Mouse (Mus musculus): ENCODE measurements at regions not wholly inside any gene's neighbourhood (a gene's known extent, or its start where the extent isn't known, plus 50 kb on each side); places are given as distances from the start of the nearest gene placed in this dataset.

DNA sequence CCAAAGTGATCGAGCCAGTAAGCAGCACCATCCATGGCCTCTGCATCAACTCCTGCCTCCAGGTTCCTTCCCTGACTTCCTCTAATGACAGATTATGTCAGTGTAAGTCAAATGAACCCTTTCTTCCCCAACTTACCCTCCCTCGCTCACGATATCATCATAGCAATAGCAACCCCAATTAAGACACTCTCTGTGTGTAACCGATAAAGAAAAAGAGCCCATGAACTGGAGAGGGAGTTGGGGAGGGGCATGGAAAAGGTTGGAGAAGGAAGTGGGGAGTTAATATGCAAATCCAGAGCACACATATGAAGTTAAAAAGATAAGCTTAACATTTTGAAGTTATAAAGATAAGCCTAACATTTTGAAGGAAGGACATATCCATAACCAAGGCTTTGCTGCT lies 65.6 kb upstream of the Bach2 start:
- in situ Hi-C loops (cut with MboI; ENCODE audit: low pct_unique_long_range_greater_than_20kb in 1 of 2, low sequenced_read_pairs in 2 of 2, unreplicated experiment in 1 of 2): no loop called here

DNA sequence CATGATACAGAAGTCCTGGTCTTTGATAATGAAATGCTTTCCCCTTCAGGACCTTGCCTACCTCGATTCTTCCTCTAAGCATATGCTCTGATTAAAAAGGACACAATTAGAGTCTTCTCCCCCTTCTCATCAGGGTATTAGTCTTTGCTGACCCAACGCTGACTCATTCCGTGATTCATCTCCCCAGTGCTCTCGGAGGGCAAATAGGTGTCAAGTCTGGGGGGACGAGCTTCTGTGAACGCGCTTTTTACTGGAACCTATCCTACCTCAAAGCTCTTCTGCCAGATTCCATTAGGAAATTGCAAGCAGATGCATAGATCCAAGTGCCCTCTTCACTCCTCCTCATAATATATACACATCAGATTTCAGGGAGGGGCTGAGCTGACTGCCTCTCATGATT lies 63.8 kb upstream of the Bach2 start:
- in situ Hi-C loops (cut with MboI; ENCODE audit: low pct_unique_long_range_greater_than_20kb in 1 of 2, low sequenced_read_pairs in 2 of 2, unreplicated experiment in 1 of 2): no loop called here

GRCm38 (mm10) chr4:32175231-32175630 lies 63.4 kb upstream of the Bach2 start:
- in situ Hi-C loops (cut with MboI; ENCODE audit: low pct_unique_long_range_greater_than_20kb in 1 of 2, low sequenced_read_pairs in 2 of 2, unreplicated experiment in 1 of 2): no loop called here

DNA sequence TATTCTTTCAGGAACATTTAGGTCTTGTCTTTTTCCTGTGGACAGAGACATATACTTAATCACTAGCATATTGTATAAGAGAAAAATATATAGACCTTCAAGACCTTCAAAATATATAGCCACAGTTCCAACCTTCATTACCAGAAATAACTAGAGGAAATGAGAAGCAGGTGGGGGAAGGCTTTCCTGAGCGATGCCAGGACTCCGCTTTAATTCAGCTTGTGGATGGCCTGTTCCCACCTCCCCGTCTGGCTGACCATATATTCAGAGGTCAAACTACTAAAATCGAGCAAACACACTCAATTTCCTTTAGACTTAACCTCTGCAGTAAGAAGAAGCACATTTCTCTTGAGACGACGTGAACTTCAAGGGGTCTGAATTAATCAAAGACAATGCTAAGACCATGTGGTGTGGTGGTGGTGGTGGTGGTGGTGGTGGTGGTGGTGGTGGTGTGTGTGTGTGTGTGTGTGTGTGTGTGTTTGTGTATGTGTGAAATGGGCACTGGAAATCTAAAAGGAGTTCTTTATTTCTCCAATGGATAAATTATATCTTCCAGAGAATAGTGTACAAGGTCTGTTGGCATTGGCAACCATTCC lies 62.7 kb upstream of the Bach2 start:
- in situ Hi-C loops (cut with MboI; ENCODE audit: low pct_unique_long_range_greater_than_20kb in 1 of 2, low sequenced_read_pairs in 2 of 2, unreplicated experiment in 1 of 2): no loop called here

GRCm38 (mm10) chr4:32176449-32177135 lies 62.0 kb upstream of the Bach2 start:
- in situ Hi-C loops (cut with MboI; ENCODE audit: low pct_unique_long_range_greater_than_20kb in 1 of 2, low sequenced_read_pairs in 2 of 2, unreplicated experiment in 1 of 2): no loop called here

- in situ Hi-C loops (cut with MboI; ENCODE audit: low pct_unique_long_range_greater_than_20kb in 1 of 2, low sequenced_read_pairs in 2 of 2, unreplicated experiment in 1 of 2): no loop called here
Observed at GRCm38 (mm10) chr4:32177933-32178639, 60.5 kb upstream of the Bach2 start.

DNA sequence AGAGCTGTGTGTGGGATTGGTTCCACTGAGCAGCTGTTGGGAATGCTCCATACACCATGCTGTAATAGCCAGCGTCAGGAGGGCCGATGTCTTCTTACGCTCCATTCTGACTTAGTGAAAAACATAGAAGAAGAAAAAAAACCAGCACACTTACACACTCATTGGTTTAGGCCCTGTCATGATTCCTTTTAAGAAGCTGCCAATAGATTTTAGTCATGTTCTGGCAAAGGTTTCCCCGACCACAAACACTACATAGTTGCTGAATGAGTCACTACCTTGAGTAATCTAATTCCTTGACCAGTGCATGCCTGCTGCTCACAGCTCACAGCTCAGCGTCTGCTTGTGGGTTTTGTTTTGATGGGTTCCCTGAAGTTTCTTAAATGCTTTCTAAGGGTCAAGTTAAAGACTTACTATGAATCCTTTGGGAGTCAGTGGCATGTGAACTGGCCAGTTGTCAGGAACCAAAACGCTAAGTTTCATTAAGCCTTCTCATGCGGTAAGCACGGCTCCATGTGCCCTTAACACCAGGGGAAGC lies 58.8 kb upstream of the Bach2 start:
- in situ Hi-C loops (cut with MboI; ENCODE audit: low pct_unique_long_range_greater_than_20kb in 1 of 2, low sequenced_read_pairs in 2 of 2, unreplicated experiment in 1 of 2): no loop called here

DNA sequence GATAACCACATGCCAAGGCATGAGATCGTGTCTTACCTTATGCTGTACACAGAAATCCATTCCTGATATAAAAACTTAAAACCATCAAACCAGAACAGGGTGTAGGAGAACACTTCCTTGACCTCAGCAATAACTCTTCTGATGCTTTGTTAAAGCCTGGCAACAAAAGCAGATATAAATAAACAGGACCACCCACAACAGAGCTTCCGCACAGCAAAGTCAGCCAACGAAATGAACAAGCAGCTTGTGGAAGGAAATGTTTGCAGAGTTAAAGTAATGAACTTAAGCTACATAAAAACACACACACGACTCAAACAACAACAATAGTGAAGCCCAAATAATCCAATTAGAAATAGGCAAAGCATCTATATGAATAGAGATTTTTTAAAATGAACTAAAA lies 54.8 kb upstream of the Bach2 start:
- in situ Hi-C loops (cut with MboI; ENCODE audit: low pct_unique_long_range_greater_than_20kb in 1 of 2, low sequenced_read_pairs in 2 of 2, unreplicated experiment in 1 of 2): no loop called here

DNA sequence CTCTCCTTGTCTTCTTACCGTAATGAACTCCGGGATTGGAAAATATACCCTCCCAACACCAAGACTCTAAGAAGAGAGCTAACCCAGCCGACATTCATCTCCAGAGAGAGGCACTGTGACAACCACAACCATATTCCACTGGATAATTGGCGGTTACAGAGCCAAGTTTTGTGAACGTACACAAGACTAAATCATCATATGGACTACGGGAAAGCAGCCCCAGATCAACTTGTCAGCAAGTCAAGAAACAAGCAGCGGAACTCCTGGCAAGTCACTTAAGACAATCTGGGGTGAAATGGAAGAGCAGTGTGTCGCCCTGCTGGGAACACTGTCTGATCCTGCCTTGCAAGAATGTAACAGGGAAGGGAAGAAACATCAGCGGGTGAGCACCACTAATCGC lies 52.6 kb upstream of the Bach2 start:
- in situ Hi-C loops (cut with MboI; ENCODE audit: low pct_unique_long_range_greater_than_20kb in 1 of 2, low sequenced_read_pairs in 2 of 2, unreplicated experiment in 1 of 2): no loop called here

GRCm38 (mm10) chr4:32187154-32187553 lies 51.5 kb upstream of the Bach2 start:
- in situ Hi-C loops (cut with MboI; ENCODE audit: low pct_unique_long_range_greater_than_20kb in 1 of 2, low sequenced_read_pairs in 2 of 2, unreplicated experiment in 1 of 2): no loop called here

DNA sequence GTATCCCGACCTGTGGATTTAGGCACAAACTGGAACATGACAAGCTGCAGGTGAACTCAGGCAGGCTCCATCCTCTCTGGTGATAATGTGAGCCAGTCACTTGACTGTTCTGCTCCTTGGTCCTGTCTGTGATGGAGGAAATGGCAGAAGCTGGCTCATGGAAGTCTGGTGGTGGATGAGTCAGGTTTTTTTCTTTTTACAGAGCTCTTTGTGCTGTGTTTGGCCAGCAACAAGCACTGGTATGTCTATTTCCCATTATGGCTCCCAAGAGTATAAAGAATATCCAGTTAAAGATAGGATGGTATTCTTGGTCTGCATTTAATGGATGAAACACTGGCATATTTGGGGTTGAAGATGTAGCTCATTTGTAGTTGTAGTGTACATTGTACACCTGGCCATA lies 50.5 kb upstream of the Bach2 start:
- in situ Hi-C loops (cut with MboI; ENCODE audit: low pct_unique_long_range_greater_than_20kb in 1 of 2, low sequenced_read_pairs in 2 of 2, unreplicated experiment in 1 of 2): no loop called here

DNA sequence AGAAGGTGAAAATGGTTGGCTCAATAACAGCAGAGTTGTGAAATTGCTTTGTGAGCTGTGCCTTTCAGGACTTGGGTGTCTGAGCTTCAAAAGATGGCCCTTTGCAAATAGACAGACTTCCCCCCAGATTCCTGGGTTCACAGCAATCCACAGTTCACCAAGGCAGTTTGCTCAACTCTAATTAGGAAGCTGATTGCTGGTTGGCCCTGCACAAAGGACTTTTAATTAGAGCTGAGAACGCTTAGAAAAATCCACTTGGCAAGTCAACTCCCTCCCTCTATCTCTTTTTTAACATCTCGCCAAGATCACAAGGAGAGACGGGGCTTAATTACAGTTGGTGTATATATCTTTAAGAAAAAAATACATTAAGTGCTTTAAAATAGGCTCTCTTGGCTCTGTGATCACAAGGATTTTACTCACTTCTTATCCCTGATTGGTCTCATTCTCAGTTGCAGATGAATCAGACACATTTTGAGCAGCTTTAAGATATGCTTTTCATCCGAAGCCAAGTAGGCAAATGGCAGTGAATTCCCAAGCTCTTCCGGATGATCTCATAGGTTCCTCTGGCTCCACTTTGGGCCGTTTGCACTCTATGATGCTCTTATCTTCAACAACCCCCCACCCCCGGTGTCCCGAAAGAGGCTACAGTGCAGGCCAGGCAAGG lies 49.7 kb upstream of the Bach2 start:
- in situ Hi-C loops (cut with MboI; ENCODE audit: low pct_unique_long_range_greater_than_20kb in 1 of 2, low sequenced_read_pairs in 2 of 2, unreplicated experiment in 1 of 2): no loop called here
